ENCODE assay signal across 9 mouse cellular contexts in the genomic region with DNA sequence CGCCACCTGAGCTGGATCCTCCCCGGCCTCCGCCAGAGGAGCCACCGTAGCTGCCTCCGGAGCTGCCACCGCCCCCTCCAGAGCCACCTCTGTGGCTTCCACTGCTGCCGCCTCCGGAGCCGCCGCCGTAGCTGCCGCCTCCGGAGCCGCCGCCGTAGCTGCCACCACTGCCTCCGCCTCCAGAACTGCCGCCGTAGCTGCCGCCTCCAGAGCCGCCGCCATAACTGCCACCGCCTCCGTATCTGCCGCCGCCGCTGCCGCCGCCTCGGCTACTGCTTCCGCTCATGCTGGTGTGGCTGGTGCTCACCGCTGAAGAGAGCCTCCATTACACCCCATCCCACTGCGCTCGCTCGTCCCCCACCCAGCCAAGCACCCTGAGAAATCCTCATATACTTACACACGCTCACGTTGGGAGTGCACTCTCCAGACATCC. TPM values are rescaled to one million over a fixed set of nuclear protein-coding genes. Genes with fewer than 3 reads are reported as not detected.
DNase-seq lines count a peak whose midpoint lies in the region; ATAC-seq and TF ChIP-seq lines count a peak whose summit lies in the region.
"Had no signal": no experiment of that assay in that cellular context is flagged by ENCODE, and none has a peak within 500 bp of the region (broad histone marks: within the 10 kb centered on the region; RNA-seq: fewer than 3 reads in every experiment).

No protein-coding gene starts in this region.

- peak overlapping the region; percentile 36 for H3K4me3 ChIP-seq in heart, adult 2 months
- H3K4me3 ChIP-seq in heart, embryonic 16.5 days (ENCODE audit: low read length), result peak overlapping the region; percentile 58
- H3K4me3 ChIP-seq in kidney, postnatal 0 days (replicated peaks; ENCODE audit: low read depth, low read length), result peak overlapping the region; percentile 55
- H3K4me3 ChIP-seq in liver, embryonic 12.5 days, result peak overlapping the region; percentile 42
- peak overlapping the region; percentile 45 for H3K4me3 ChIP-seq in midbrain, postnatal 0 days (ENCODE audit: low read depth, low read length)

- H3K27ac ChIP-seq in heart, adult 2 months, result no peak overlapping the region
- H3K27ac ChIP-seq in heart, embryonic 16.5 days (ENCODE audit: low read length), result no peak overlapping the region
- no peak overlapping the region for H3K27ac ChIP-seq in kidney, postnatal 0 days
- H3K27ac ChIP-seq in liver, embryonic 12.5 days, result no peak overlapping the region
- H3K27ac ChIP-seq in midbrain, postnatal 0 days (ENCODE audit: low read depth, low read length), result peak overlapping the region; percentile 86

- peak overlapping the region; percentile 83 for H3K4me2 ChIP-seq in heart, embryonic 16.5 days (ENCODE audit: low read depth, low read length)
- peak overlapping the region; percentile 91 for H3K4me2 ChIP-seq in kidney, postnatal 0 days (ENCODE audit: low read length)
- peak overlapping the region; percentile 66 for H3K4me2 ChIP-seq in liver, embryonic 12.5 days
- H3K4me2 ChIP-seq in midbrain, postnatal 0 days (ENCODE audit: low read depth, low read length, poor library complexity, severe bottlenecking), result peak overlapping the region; percentile 74

- TF ChIP-seq EP300 in heart, adult 2 months (IDR thresholded peaks at IDR 0.05; ENCODE audit: insufficient read depth, low read depth, low read length), result no peak

- peaks cover 9% of the 10 kb centered on the region for H3K27me3 ChIP-seq in heart, adult 2 months (ENCODE audit: control insufficient read depth, insufficient read depth, low read length)
- peaks cover 31% of the 10 kb centered on the region for H3K27me3 ChIP-seq in heart, embryonic 16.5 days (ENCODE audit: control insufficient read depth, insufficient read depth, low read length)
- no peaks in the 10 kb centered on the region; the same call in 1 of the 2 replicates for H3K27me3 ChIP-seq in kidney, postnatal 0 days (ENCODE audit: insufficient read depth, low read length)
- H3K27me3 ChIP-seq in liver, embryonic 12.5 days (replicated peaks), result peaks cover 66% of the 10 kb centered on the region
- no peaks in the 10 kb centered on the region for H3K27me3 ChIP-seq in midbrain, postnatal 0 days (ENCODE audit: insufficient read depth, low read length)

- H3K79me2 ChIP-seq in heart, adult 2 months (replicated peaks; ENCODE audit: control insufficient read depth, insufficient read depth, low read length), result no peaks in the 10 kb centered on the region

- intact Hi-C loops in heart, adult 2 months (cut with DNase I), result no loop called here
- intact Hi-C loops in heart, postnatal 25 days (cut with DNase I), result no loop called here

- no peaks in the 10 kb centered on the region for H3K9me3 ChIP-seq in heart, embryonic 16.5 days (replicated peaks; ENCODE audit: control insufficient read depth, low read length)
- no peaks in the 10 kb centered on the region for H3K9me3 ChIP-seq in kidney, postnatal 0 days (replicated peaks; ENCODE audit: low read length)
- H3K9me3 ChIP-seq in liver, embryonic 12.5 days (replicated peaks), result no peaks in the 10 kb centered on the region
- no peaks in the 10 kb centered on the region for H3K9me3 ChIP-seq in midbrain, postnatal 0 days (ENCODE audit: low read length)

- no peak for TF ChIP-seq POLR2A in heart, adult 2 months (IDR thresholded peaks at IDR 0.05; ENCODE audit: insufficient read depth, low read depth, low read length)

- no peaks in the 10 kb centered on the region for H3K36me3 ChIP-seq in heart, adult 2 months (ENCODE audit: control insufficient read depth, insufficient read depth, low read length)
- no peaks in the 10 kb centered on the region for H3K36me3 ChIP-seq in heart, embryonic 16.5 days (ENCODE audit: control insufficient read depth, insufficient read depth)
- no peaks in the 10 kb centered on the region for H3K36me3 ChIP-seq in kidney, postnatal 0 days (ENCODE audit: insufficient read depth, low read length)
- H3K36me3 ChIP-seq in liver, embryonic 12.5 days, result no peaks in the 10 kb centered on the region
- H3K36me3 ChIP-seq in midbrain, postnatal 0 days (ENCODE audit: insufficient read depth, low read length), result no peaks in the 10 kb centered on the region

- WGBS in heart, adult 2 months, result 2% methylated on average over 37 of the region's 37 CpGs
- under 1% methylated on average over 37 of the region's 37 CpGs for WGBS in heart, embryonic 16.5 days
- WGBS in kidney, postnatal 0 days, result 1% methylated on average over 36 of the region's 37 CpGs
- 2% methylated on average over 36 of the region's 37 CpGs for WGBS in liver, embryonic 12.5 days (ENCODE audit: insufficient replicate concordance)
- 2% methylated on average over 34 of the region's 37 CpGs for WGBS in midbrain, postnatal 0 days

- no peaks in the 10 kb centered on the region for H3K4me1 ChIP-seq in heart, adult 2 months (ENCODE audit: control insufficient read depth, insufficient read depth, low read length)
- 0 out of 2 replicates have a peak, but pooled peaks cover 3% of the 10 kb centered on the region for H3K4me1 ChIP-seq in heart, embryonic 16.5 days (ENCODE audit: control insufficient read depth, insufficient read depth, low read length)
- H3K4me1 ChIP-seq in kidney, postnatal 0 days (replicated peaks; ENCODE audit: insufficient read depth, low read length), result no peaks in the 10 kb centered on the region
- H3K4me1 ChIP-seq in liver, embryonic 12.5 days, result no peaks in the 10 kb centered on the region
- H3K4me1 ChIP-seq in midbrain, postnatal 0 days (ENCODE audit: insufficient read depth, low read length), result peaks cover 4% of the 10 kb centered on the region; the same call in 1 of the 2 replicates

- H3K9ac ChIP-seq in heart, adult 2 months (ENCODE audit: low read depth, low read length), result peak overlapping the region; percentile 46
- H3K9ac ChIP-seq in heart, embryonic 16.5 days (ENCODE audit: low read length), result peak overlapping the region; percentile 68
- peak overlapping the region; percentile 58 for H3K9ac ChIP-seq in kidney, postnatal 0 days (ENCODE audit: low read depth, low read length)
- H3K9ac ChIP-seq in liver, embryonic 12.5 days, result peak overlapping the region; percentile 31; the same call in 1 of the 2 replicates
- peak overlapping the region; percentile 65 for H3K9ac ChIP-seq in midbrain, postnatal 0 days (replicated peaks; ENCODE audit: low read length, poor library complexity, severe bottlenecking)

- peak; percentile 24 to 30 for DNase-seq in heart, adult 2 months
- no peak for DNase-seq in heart, postnatal 25 days (ENCODE audit: low spot score)
- DNase-seq in kidney, postnatal 0 days (ENCODE audit: low spot score), result peak; percentile 60
- DNase-seq in midbrain, postnatal 0 days (ENCODE audit: low spot score), result peak; percentile 51
- peak; percentile 38 for DNase-seq in thymus, postnatal 25 days

- TF ChIP-seq CTCF in heart, adult 2 months (IDR thresholded peaks at IDR 0.05), result no peak
- no peak for TF ChIP-seq CTCF in kidney, postnatal 0 days (IDR thresholded peaks at IDR 0.05; ENCODE audit: low read depth)
- TF ChIP-seq CTCF in midbrain, postnatal 0 days (IDR thresholded peaks at IDR 0.05), result 0 out of 2 replicates have a peak, but pooled peaks have one; percentile 0

- peak; percentile 92 for ATAC-seq in common myeloid progenitor, adult 5-6 weeks (replicated peaks; ENCODE audit: low read depth, poor library complexity, severe bottlenecking)
- no peak for ATAC-seq in heart, embryonic 16.5 days (replicated peaks; ENCODE audit: extremely low read depth, insufficient read depth, low FRiP score)
- no peak for ATAC-seq in kidney, postnatal 0 days (replicated peaks; ENCODE audit: low FRiP score, low read depth)
- no peak for ATAC-seq in liver, embryonic 12.5 days
- ATAC-seq in midbrain, postnatal 0 days (ENCODE audit: low FRiP score), result peak; percentile 78
- ATAC-seq: Patski had no signal

RNA-seq across cellular contexts. Expression of a gene that starts 4.6 kb away (rescaled TPM):
- not detected for total RNA-seq in heart, adult 2 months (2021)
- 0.04 TPM in 1 of 2 replicates, not detected in the other for polyA plus RNA-seq in heart, adult 2 months (2012; rRNA removed)
- total RNA-seq in heart, postnatal 25 days (2021), result not detected
- not detected in 2 replicates for total RNA-seq in common myeloid progenitor, adult 5-6 weeks (2017)
- polyA plus RNA-seq in heart, embryonic 16.5 days (2015; fragmentation: Nextera tagmentation; extraction: Ambion mirVana), result 0.11 and 0.25 TPM in 2 replicates
- polyA plus RNA-seq in kidney, postnatal 0 days (2015; fragmentation: Nextera tagmentation; extraction: Ambion mirVana), result 0.59 and 1.1 TPM in 2 replicates
- polyA plus RNA-seq in liver, embryonic 12.5 days (2016; fragmentation: Nextera tagmentation; extraction: Ambion mirVana), result 0.06 and 0.38 TPM in 2 replicates
- total RNA-seq in midbrain, postnatal 0 days (2014; rRNA removed), result 18.3 and 45.5 TPM in 2 replicates
- polyA plus RNA-seq in midbrain, postnatal 0 days (2015; fragmentation: Nextera tagmentation; extraction: Ambion mirVana), result 20.0 and 22.7 TPM in 2 replicates
- polyA plus RNA-seq: Patski had no signal

RNA-seq across cellular contexts. Expression of a gene that starts 23.5 kb away (rescaled TPM):
- under 1 TPM in 1 of 2 experiments, not detected in 1; 0.31 TPM for total RNA-seq in heart, adult 2 months (2021)
- not detected in 2 replicates for polyA plus RNA-seq in heart, adult 2 months (2012; rRNA removed)
- total RNA-seq in heart, postnatal 25 days (2021), result not detected
- not detected in 2 replicates for total RNA-seq in common myeloid progenitor, adult 5-6 weeks (2017)
- 0.07 TPM in 2 replicates for polyA plus RNA-seq in heart, embryonic 16.5 days (2015; fragmentation: Nextera tagmentation; extraction: Ambion mirVana)
- polyA plus RNA-seq in kidney, postnatal 0 days (2015; fragmentation: Nextera tagmentation; extraction: Ambion mirVana), result not detected in 2 replicates
- polyA plus RNA-seq in liver, embryonic 12.5 days (2016; fragmentation: Nextera tagmentation; extraction: Ambion mirVana), result not detected in 2 replicates
- 1.2 and 1.4 TPM in 2 replicates for total RNA-seq in midbrain, postnatal 0 days (2014; rRNA removed)
- polyA plus RNA-seq in midbrain, postnatal 0 days (2015; fragmentation: Nextera tagmentation; extraction: Ambion mirVana), result 1.5 and 1.6 TPM in 2 replicates
- polyA plus RNA-seq: Patski had no signal

RNA-seq across cellular contexts. Expression of a gene that starts 28.0 kb away (rescaled TPM):
- total RNA-seq in heart, adult 2 months (2021), result not detected
- polyA plus RNA-seq in heart, adult 2 months (2012; rRNA removed), result not detected in 2 replicates
- not detected for total RNA-seq in heart, postnatal 25 days (2021)
- not detected in 2 replicates for total RNA-seq in common myeloid progenitor, adult 5-6 weeks (2017)
- polyA plus RNA-seq in heart, embryonic 16.5 days (2015; fragmentation: Nextera tagmentation; extraction: Ambion mirVana), result not detected in 2 replicates
- not detected in 2 replicates for polyA plus RNA-seq in kidney, postnatal 0 days (2015; fragmentation: Nextera tagmentation; extraction: Ambion mirVana)
- polyA plus RNA-seq in liver, embryonic 12.5 days (2016; fragmentation: Nextera tagmentation; extraction: Ambion mirVana), result not detected in 2 replicates
- total RNA-seq in midbrain, postnatal 0 days (2014; rRNA removed), result not detected in 2 replicates
- polyA plus RNA-seq in midbrain, postnatal 0 days (2015; fragmentation: Nextera tagmentation; extraction: Ambion mirVana), result 0.12 TPM in 1 of 2 replicates, not detected in the other
- polyA plus RNA-seq: Patski had no signal

RNA-seq across cellular contexts. Expression of a gene that starts 43.8 kb away (rescaled TPM):
- not detected for total RNA-seq in heart, adult 2 months (2021)
- not detected in 2 replicates for polyA plus RNA-seq in heart, adult 2 months (2012; rRNA removed)
- total RNA-seq in heart, postnatal 25 days (2021), result not detected
- not detected in 2 replicates for total RNA-seq in common myeloid progenitor, adult 5-6 weeks (2017)
- not detected in 2 replicates for polyA plus RNA-seq in heart, embryonic 16.5 days (2015; fragmentation: Nextera tagmentation; extraction: Ambion mirVana)
- not detected in 2 replicates for polyA plus RNA-seq in kidney, postnatal 0 days (2015; fragmentation: Nextera tagmentation; extraction: Ambion mirVana)
- polyA plus RNA-seq in liver, embryonic 12.5 days (2016; fragmentation: Nextera tagmentation; extraction: Ambion mirVana), result not detected in 2 replicates
- total RNA-seq in midbrain, postnatal 0 days (2014; rRNA removed), result 1.3 TPM in 1 of 2 replicates, not detected in the other
- 0.36 and 0.39 TPM in 2 replicates for polyA plus RNA-seq in midbrain, postnatal 0 days (2015; fragmentation: Nextera tagmentation; extraction: Ambion mirVana)
- polyA plus RNA-seq: Patski had no signal

RNA-seq across cellular contexts. Expression of a gene that starts 46.7 kb away (rescaled TPM):
- total RNA-seq in heart, adult 2 months (2021), result not detected
- polyA plus RNA-seq in heart, adult 2 months (2012; rRNA removed), result not detected in 2 replicates
- total RNA-seq in heart, postnatal 25 days (2021), result not detected
- total RNA-seq in common myeloid progenitor, adult 5-6 weeks (2017), result not detected in 2 replicates
- not detected in 2 replicates for polyA plus RNA-seq in heart, embryonic 16.5 days (2015; fragmentation: Nextera tagmentation; extraction: Ambion mirVana)
- not detected in 2 replicates for polyA plus RNA-seq in kidney, postnatal 0 days (2015; fragmentation: Nextera tagmentation; extraction: Ambion mirVana)
- not detected in 2 replicates for polyA plus RNA-seq in liver, embryonic 12.5 days (2016; fragmentation: Nextera tagmentation; extraction: Ambion mirVana)
- not detected in 2 replicates for total RNA-seq in midbrain, postnatal 0 days (2014; rRNA removed)
- polyA plus RNA-seq in midbrain, postnatal 0 days (2015; fragmentation: Nextera tagmentation; extraction: Ambion mirVana), result not detected in 2 replicates
- polyA plus RNA-seq: Patski had no signal

Comparison
In these comparisons a context has a peak if more than half of its experiments do, and no peak if none do; other contexts are left out.
1. ATAC-seq: peak in common myeloid progenitor, adult 5-6 weeks (single experiment) and midbrain, postnatal 0 days (single experiment); none in heart, embryonic 16.5 days (single experiment), kidney, postnatal 0 days (single experiment) and liver, embryonic 12.5 days (single experiment).
2. Peak in every context shown above with its lines, with median percentiles within 50 percentile points of each other: H3K4me3 ChIP-seq, H3K9ac ChIP-seq and H3K4me2 ChIP-seq.